Mouse (Mus musculus) kidney, embryonic 16.5 days (tissue): ENCODE measurements around the gene Gm20878. TPM values are rescaled to one million over a fixed set of nuclear protein-coding genes. Genes with fewer than 3 reads are reported as not detected.
"Not testable (repeated sequence)": the region's sequence is repeated elsewhere in the genome, so short reads cannot be mapped to it uniquely, and the experiment has no call there.

Experiments used
- ATAC-seq: fragments of 200-750 bp; cut with Nextera tagmentation; 2 replicates; pipeline ENCODE4 v1.8.0; 2017; ENCODE audit warnings: moderate TSS enrichment; ENCODE audit not compliant: low FRiP score, low TSS enrichment
- H3K27ac ChIP-seq: fragments of 300-500 bp; sonication (generic); 2 replicates; pipeline ENCODE4 v1.5.1; 2014; ENCODE audit warnings: low read length
- H3K27me3 ChIP-seq: fragments of 300-500 bp; sonication (generic); 2 replicates; pipeline ENCODE4 v1.6.1; 2014; ENCODE audit warnings: low read length, control low read depth, mixed read lengths; ENCODE audit not compliant: insufficient read depth
- H3K36me3 ChIP-seq: fragments of 300-500 bp; sonication (generic); 2 replicates; pipeline ENCODE4 v1.6.1; 2014; ENCODE audit warnings: low read length, control low read depth, mixed read lengths; ENCODE audit not compliant: insufficient read depth
- H3K4me1 ChIP-seq: fragments of 300-500 bp; sonication (generic); 2 replicates; pipeline ENCODE4 v1.6.1; 2014; ENCODE audit warnings: low read length, control low read depth, mixed read lengths; ENCODE audit not compliant: insufficient read depth
- H3K4me2 ChIP-seq: fragments of 300-500 bp; sonication (generic); replicated peaks from 2 replicates; pipeline ENCODE4 v1.6.1; 2014; ENCODE audit warnings: low read depth, low read length
- H3K4me3 ChIP-seq: fragments of 300-500 bp; sonication (generic); 2 replicates; pipeline ENCODE4 v1.5.1; 2014; ENCODE audit warnings: mild to moderate bottlenecking, low read length
- H3K9ac ChIP-seq: fragments of 300-500 bp; sonication (generic); replicated peaks from 2 replicates; pipeline ENCODE4 v1.6.1; 2014; ENCODE audit warnings: low read length
- H3K9me3 ChIP-seq: fragments of 300-500 bp; sonication (generic); 2 replicates; pipeline ENCODE4 v1.6.1; 2016; ENCODE audit warnings: low read length, control low read depth
- WGBS: fragments of 180-500 bp; shearing (Covaris S2); extraction: QIAGEN DNeasy Blood & Tissue Kit; methylation state at CpG from one replicate; pipeline ENCODE4 v1.1.7; 2014; 5-methylcytosine and 5-hydroxymethylcytosine counted together
- polyA plus RNA-seq: library from polyadenylated mRNA; unstranded; fragments of >200 nt; fragmentation: Nextera tagmentation; extraction: Ambion mirVana; gene quantifications from 2 replicates; pipeline ENCODE4 v1.2.1, GENCODE M21; 2015

Gm20878 gene
- 2.0 and 2.2 TPM in 2 replicates for polyA plus RNA-seq

GRCm38 (mm10) chr4:41941272-41941671 lies at the start of gene Gm20878:
Gm20878 (plus strand) TSS chr4:41941572.
- ATAC-seq, H3K36me3 ChIP-seq, H3K9me3 ChIP-seq, H3K4me3 ChIP-seq, H3K4me2 ChIP-seq, H3K9ac ChIP-seq, H3K4me1 ChIP-seq, H3K27ac ChIP-seq, H3K27me3 ChIP-seq: not testable (repeated sequence)
- no CpG with 5 or more reads among the region's 8 CpGs for WGBS

GRCm38 (mm10) chr4:41903310-41903709 lies 38.1 kb upstream of the Gm20878 start, which contains the start of gene Gm21541:
Gm21541 (plus strand) TSS chr4:41903610.
- H3K4me3 ChIP-seq, H3K27ac ChIP-seq, H3K4me2 ChIP-seq, ATAC-seq, H3K9ac ChIP-seq, H3K4me1 ChIP-seq, H3K36me3 ChIP-seq, H3K9me3 ChIP-seq, H3K27me3 ChIP-seq: not testable (repeated sequence)
- WGBS, result no CpG with 5 or more reads among the region's 5 CpGs

- not testable (repeated sequence) for H3K27ac ChIP-seq, H3K4me2 ChIP-seq, H3K4me1 ChIP-seq, ATAC-seq, H3K9ac ChIP-seq, H3K9me3 ChIP-seq, H3K36me3 ChIP-seq, H3K4me3 ChIP-seq, H3K27me3 ChIP-seq
- no CpG with 5 or more reads among the region's 1 CpGs for WGBS
Measured at GRCm38 (mm10) chr4:41965758-41966157, 24.4 kb downstream of the Gm20878 start, which contains the start of gene Fam205a4. Fam205a4 (plus strand) TSS chr4:41966058.

Other genes starting within 250 kb of the Gm20878 start
- gene Cntfr, start 244.5 kb upstream of the Gm20878 start, polyA plus RNA-seq, result 18.8 and 22.8 TPM in 2 replicates
- gene Il11ra1, start 241.6 kb upstream of the Gm20878 start, polyA plus RNA-seq, result 168 and 184 TPM in 2 replicates
- 76.0 and 84.9 TPM in 2 replicates for gene Rpp25l, start 228.0 kb upstream of the Gm20878 start, polyA plus RNA-seq
- 137 and 149 TPM in 2 replicates for gene Dctn3, start 218.4 kb upstream of the Gm20878 start, polyA plus RNA-seq
- not detected in 2 replicates for gene Arid3c, start 210.4 kb upstream of the Gm20878 start, polyA plus RNA-seq
- gene Galt, start 186.3 kb upstream of the Gm20878 start, polyA plus RNA-seq, result 61.9 and 65.5 TPM in 2 replicates
- 98.2 and 100 TPM in 2 replicates for gene Sigmar1, start 185.4 kb upstream of the Gm20878 start, polyA plus RNA-seq
- gene Ccl27a, start 167.3 kb upstream of the Gm20878 start, polyA plus RNA-seq, result 36.3 and 38.5 TPM in 2 replicates
- 33.3 and 35.4 TPM in 2 replicates for gene Gm21541, start 38.0 kb upstream of the Gm20878 start, polyA plus RNA-seq
- 0.30 and 0.34 TPM in 2 replicates for gene Fam205a4, start 24.5 kb downstream of the Gm20878 start, polyA plus RNA-seq
- gene Gm21093, start 93.2 kb downstream of the Gm20878 start, polyA plus RNA-seq, result 0.10 TPM in 1 of 2 replicates, not detected in the other
- not detected in 2 replicates for gene Gm3893, start 149.6 kb downstream of the Gm20878 start, polyA plus RNA-seq
- 3.7 and 14.3 TPM in 2 replicates for gene Gm13304, start 173.2 kb downstream of the Gm20878 start, polyA plus RNA-seq
- not detected in 2 replicates for gene Gm13306, start 211.9 kb downstream of the Gm20878 start, polyA plus RNA-seq
- 0.59 TPM in 1 of 2 replicates, not detected in the other for gene Gm13305, start 227.0 kb downstream of the Gm20878 start, polyA plus RNA-seq